Mouse (Mus musculus) hindbrain, embryonic 14.5 days (tissue): Measurements from ENCODE around the gene Ostf1. TPM values are rescaled to one million over a fixed set of nuclear protein-coding genes. Genes with fewer than 3 reads are reported as not detected.

Experiments used
- ATAC-seq: fragments of 200-750 bp; cut with Nextera tagmentation; 2 replicates; pipeline ENCODE4 v1.8.0; 2017; ENCODE audit warnings: moderate number of reproducible peaks, mild to moderate bottlenecking, moderate TSS enrichment, moderate library complexity; ENCODE audit not compliant: low FRiP score
- DNase-seq: peaks from one replicate; pipeline ENCODE4 v3.0.0-alpha.2; 2015; ENCODE audit warnings: low spot score
- H3K27ac ChIP-seq: fragments of 300-500 bp; sonication (generic); 2 replicates; pipeline ENCODE4 v1.5.1; 2014; ENCODE audit warnings: mild to moderate bottlenecking, moderate library complexity
- H3K27me3 ChIP-seq: fragments of 300-500 bp; sonication (generic); 2 replicates; pipeline ENCODE4 v1.6.1; 2014; ENCODE audit warnings: mild to moderate bottlenecking, low read length, mixed read lengths; ENCODE audit not compliant: control insufficient read depth, insufficient read depth
- H3K36me3 ChIP-seq: fragments of 300-500 bp; sonication (generic); replicated peaks from 2 replicates; pipeline ENCODE4 v1.6.1; 2014; ENCODE audit not compliant: control insufficient read depth, insufficient read depth
- H3K4me1 ChIP-seq: fragments of 300-500 bp; sonication (generic); replicated peaks from 2 replicates; pipeline ENCODE4 v1.6.1; 2014; ENCODE audit warnings: antibody characterized with exemption, low read length, mixed read lengths; ENCODE audit not compliant: control insufficient read depth, insufficient read depth
- H3K4me2 ChIP-seq: fragments of 300-500 bp; sonication (generic); replicated peaks from 2 replicates; pipeline ENCODE4 v1.6.1; 2014; ENCODE audit warnings: mild to moderate bottlenecking, moderate library complexity
- H3K4me3 ChIP-seq: fragments of 300-500 bp; sonication (generic); replicated peaks from 2 replicates; pipeline ENCODE4 v1.5.1; 2014; ENCODE audit warnings: mild to moderate bottlenecking, low read length
- H3K9ac ChIP-seq: fragments of 300-500 bp; sonication (generic); 2 replicates; pipeline ENCODE4 v1.6.1; 2014
- H3K9me3 ChIP-seq: fragments of 300-500 bp; sonication (generic); 2 replicates; pipeline ENCODE4 v1.6.1; 2016; ENCODE audit warnings: low read length; ENCODE audit not compliant: control insufficient read depth
- WGBS: fragments of 180-500 bp; shearing (Covaris S2); extraction: QIAGEN DNeasy Blood & Tissue Kit; methylation state at CpG from one replicate; pipeline ENCODE4 v1.1.7; 2014; 5-methylcytosine and 5-hydroxymethylcytosine counted together
- polyA plus RNA-seq: library from polyadenylated mRNA; unstranded; fragments of >200 nt; fragmentation: Nextera tagmentation; extraction: Ambion mirVana; gene quantifications from 2 replicates; pipeline ENCODE4 v1.2.1, GENCODE M21; 2014

Ostf1 gene
- polyA plus RNA-seq, 1 experiment from 2014 or later = 54.3 TPM

DNA sequence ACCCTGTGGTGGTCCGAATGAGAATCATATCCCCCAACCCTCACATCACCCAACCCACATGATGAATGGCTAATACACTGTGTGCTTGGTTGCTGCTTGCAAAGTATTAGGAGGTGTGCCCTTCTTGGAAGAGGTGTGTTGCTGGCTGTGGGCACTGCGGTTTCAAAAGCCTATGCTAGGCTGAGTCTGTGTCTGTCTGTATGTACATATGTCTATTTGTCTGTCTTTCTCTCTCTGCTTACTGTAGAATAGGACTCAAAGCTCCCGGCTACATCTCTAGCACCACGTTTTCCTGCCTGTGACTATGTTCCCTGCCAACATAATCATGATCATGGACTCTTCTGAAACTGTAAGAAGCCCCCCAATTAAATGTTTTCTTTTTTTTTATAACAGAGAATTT, 47.9 kb downstream of the Ostf1 start:
- no peaks in the 10 kb centered on the region for H3K9me3 ChIP-seq
- no peak overlapping the region for H3K9ac ChIP-seq
- H3K4me3 ChIP-seq = no peak overlapping the region
- ATAC-seq (no peak), DNase-seq (no peak)
- H3K27me3 ChIP-seq = no peaks in the 10 kb centered on the region
- H3K27ac ChIP-seq = no peak overlapping the region
- H3K4me2 ChIP-seq = no peak overlapping the region
- 97% methylated on average over 4 of the region's 4 CpGs for WGBS
- peaks cover 2% of the 10 kb centered on the region for H3K4me1 ChIP-seq
- H3K36me3 ChIP-seq = no peaks in the 10 kb centered on the region

DNA sequence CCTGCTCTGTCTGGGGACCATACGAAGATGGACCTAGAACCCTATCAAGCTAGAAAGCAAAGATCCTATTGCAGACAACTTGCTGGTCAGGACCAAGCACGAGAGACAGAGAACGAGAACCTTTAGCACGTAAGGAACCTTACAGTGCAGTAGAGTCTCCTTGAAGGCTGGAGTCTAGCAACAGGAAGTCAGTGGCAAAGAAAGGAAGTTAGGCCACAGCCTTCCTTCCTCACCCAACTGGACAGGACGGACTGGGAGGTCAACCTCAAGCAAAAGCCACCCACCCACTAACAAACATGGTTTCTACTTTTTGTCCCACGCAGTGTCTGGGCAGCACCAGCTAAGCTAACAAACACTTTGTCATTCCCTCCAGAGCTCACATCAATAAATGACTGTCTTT, 48.7 kb downstream of the Ostf1 start:
- H3K36me3 ChIP-seq = no peaks in the 10 kb centered on the region
- no peaks in the 10 kb centered on the region for H3K27me3 ChIP-seq
- no peak for DNase-seq
- 93% methylated on average over 6 of the region's 6 CpGs for WGBS
- peaks cover 7% of the 10 kb centered on the region for H3K4me1 ChIP-seq
- no peak overlapping the region for H3K27ac ChIP-seq
- H3K9ac ChIP-seq = no peak overlapping the region
- no peak overlapping the region for H3K4me2 ChIP-seq
- ATAC-seq = no peak
- no peak overlapping the region for H3K4me3 ChIP-seq
- H3K9me3 ChIP-seq = no peaks in the 10 kb centered on the region

DNA sequence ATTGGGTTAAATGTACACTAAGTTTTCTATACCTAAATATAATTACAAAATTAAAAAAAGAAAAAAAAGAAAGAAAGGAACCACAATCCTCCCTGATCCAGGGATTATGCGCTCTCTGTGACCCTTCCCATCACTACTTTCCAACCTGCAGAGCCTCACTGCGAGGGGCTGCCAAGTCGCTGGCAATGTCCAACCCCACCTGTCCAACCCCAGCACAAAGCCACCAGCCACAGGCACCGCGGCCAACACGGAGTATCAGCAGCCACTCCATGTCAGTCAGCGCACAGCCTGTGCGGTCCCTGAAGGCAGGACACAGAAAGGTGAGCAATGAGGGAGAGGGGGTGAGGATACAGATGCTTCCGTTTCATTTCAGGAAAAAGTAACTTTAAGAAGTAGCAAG, 49.4 kb downstream of the Ostf1 start:
- no peak for DNase-seq
- H3K9me3 ChIP-seq = no peaks in the 10 kb centered on the region
- peaks cover 7% of the 10 kb centered on the region for H3K4me1 ChIP-seq
- H3K36me3 ChIP-seq = no peaks in the 10 kb centered on the region
- no peaks in the 10 kb centered on the region for H3K27me3 ChIP-seq
- no peak overlapping the region for H3K4me2 ChIP-seq
- 95% methylated on average over 9 of the region's 9 CpGs for WGBS
- H3K4me3 ChIP-seq = no peak overlapping the region
- no peak overlapping the region for H3K9ac ChIP-seq
- H3K27ac ChIP-seq = no peak overlapping the region
- ATAC-seq = no peak

DNA sequence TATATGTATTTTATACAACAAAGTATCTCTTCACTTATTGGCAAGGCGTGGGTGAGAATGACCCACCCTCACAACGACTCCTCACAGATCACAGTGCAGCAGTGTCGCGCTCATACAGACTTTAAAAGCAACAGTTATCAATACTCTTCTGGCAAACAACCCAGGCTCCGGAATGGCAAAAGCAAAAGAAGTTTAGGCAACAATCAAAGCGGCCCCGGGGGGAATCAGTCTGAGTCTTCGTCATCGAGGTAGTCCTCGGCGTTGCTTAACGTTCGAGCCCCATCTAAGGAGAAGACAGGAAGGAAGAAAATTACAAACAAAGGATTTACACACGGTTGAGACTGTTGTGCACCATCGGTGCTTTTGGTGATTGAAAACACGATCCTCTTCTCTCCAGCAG, 50.6 kb downstream of the Ostf1 start:
- Histone ChIP-seq H3K27me3 (no peaks in the 10 kb centered on the region), H3K4me3 (no peak overlapping the region), H3K9me3 (no peaks in the 10 kb centered on the region), H3K36me3 (no peaks in the 10 kb centered on the region), H3K27ac (no peak overlapping the region), H3K9ac (no peak overlapping the region), H3K4me1 (peaks cover 7% of the 10 kb centered on the region), H3K4me2 (no peak overlapping the region)
- no peak for ATAC-seq
- WGBS = 92% methylated on average over 16 of the region's 16 CpGs
- DNase-seq = no peak

DNA sequence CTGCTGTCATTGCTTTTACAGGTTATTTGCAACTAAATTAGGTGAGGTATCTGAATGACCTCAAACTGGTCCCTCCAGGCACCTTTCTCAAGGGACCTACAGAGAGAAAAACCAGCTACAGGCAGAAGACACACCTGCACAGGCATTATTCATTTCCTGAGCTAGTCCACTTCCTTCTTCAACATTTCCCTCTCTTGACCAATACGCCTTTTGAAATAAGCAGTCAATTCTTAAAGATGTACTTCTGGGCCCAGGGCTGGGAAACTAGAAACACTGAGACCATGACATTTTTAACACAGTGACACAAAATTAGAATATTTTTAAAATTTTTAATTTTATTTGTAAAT, 52.6 kb downstream of the Ostf1 start:
- Histone ChIP-seq H3K9me3 (no peaks in the 10 kb centered on the region), H3K4me3 (no peak overlapping the region), H3K4me2 (no peak overlapping the region), H3K27ac (no peak overlapping the region), H3K36me3 (no peaks in the 10 kb centered on the region), H3K9ac (no peak overlapping the region), H3K27me3 (no peaks in the 10 kb centered on the region), H3K4me1 (peaks cover 7% of the 10 kb centered on the region)
- no peak for DNase-seq
- WGBS = 100% methylated on average over 1 of the region's 1 CpGs
- no peak for ATAC-seq

DNA sequence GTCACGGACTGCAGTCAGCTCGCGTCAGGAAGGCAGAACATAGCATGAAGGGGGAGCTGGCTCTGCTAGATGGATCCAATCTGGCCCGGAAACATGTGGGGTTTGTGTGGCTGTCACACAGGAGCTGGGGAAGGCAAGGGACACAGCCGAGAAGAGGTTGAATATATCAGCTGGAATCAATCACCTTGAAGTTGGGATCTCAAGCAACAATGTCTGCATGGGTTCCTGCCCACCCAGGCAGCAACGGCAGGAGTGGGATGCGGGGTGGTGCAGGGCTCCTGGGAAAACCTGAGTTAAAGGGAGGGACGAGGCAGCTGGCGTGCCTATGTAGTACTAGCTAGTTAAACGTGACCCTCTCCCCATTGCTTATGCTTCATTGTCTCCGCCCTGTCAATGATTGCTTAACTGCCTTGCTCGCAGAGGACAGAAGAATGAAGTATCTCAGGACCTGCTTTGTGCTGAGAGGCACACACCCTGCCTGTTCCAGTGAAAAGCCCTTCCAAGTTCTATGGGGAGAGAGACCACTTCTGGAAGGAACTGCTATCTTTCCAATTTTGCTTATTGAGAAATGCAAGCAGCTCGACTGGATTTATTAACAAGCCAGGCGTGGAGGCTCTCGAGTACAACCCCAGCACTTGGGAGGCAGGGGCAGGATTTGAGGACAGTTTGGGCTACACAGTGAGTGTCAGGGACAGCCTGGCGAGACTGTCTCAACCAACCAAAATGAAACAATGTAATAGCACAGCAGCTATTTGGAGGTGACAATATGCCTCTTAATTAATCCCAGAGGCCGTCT, 53.2 kb downstream of the Ostf1 start:
- H3K4me2 ChIP-seq = 0 out of 2 replicates have a peak overlapping the region, but pooled peaks have one; percentile 8
- H3K27me3 ChIP-seq = no peaks in the 10 kb centered on the region
- peaks cover 7% of the 10 kb centered on the region for H3K4me1 ChIP-seq
- no peak overlapping the region for H3K4me3 ChIP-seq
- ATAC-seq = no peak; the same call in 1 of the 2 replicates
- no peak overlapping the region for H3K9ac ChIP-seq
- no peaks in the 10 kb centered on the region for H3K36me3 ChIP-seq
- 45% methylated on average over 17 of the region's 17 CpGs for WGBS
- no peak for DNase-seq
- no peak overlapping the region for H3K27ac ChIP-seq
- no peaks in the 10 kb centered on the region for H3K9me3 ChIP-seq

DNA sequence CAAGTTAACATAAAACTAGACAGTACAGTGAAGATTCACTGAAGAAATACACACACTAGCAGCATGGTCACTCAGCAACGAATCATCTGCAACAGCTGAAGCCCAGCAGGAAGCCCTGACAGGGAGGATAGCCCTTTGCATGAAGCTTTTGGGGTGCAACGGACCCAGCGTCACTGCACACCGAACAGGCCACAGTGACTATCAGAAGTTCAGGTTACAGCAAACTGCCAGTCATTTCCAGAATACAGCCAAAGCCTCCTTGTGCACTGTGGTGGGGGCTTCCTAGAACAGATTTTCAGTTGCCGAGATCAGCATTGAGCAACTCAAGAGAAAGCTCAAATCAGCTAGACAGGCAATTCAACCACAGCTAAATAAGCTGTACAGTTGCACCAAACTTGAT, 54.3 kb downstream of the Ostf1 start:
- Histone ChIP-seq H3K4me1 (peaks cover 7% of the 10 kb centered on the region), H3K9ac (no peak overlapping the region), H3K4me3 (no peak overlapping the region), H3K27ac (no peak overlapping the region), H3K36me3 (no peaks in the 10 kb centered on the region), H3K27me3 (no peaks in the 10 kb centered on the region), H3K9me3 (no peaks in the 10 kb centered on the region), H3K4me2 (no peak overlapping the region)
- no peak for ATAC-seq
- WGBS = 83% methylated on average over 5 of the region's 5 CpGs
- DNase-seq = no peak

DNA sequence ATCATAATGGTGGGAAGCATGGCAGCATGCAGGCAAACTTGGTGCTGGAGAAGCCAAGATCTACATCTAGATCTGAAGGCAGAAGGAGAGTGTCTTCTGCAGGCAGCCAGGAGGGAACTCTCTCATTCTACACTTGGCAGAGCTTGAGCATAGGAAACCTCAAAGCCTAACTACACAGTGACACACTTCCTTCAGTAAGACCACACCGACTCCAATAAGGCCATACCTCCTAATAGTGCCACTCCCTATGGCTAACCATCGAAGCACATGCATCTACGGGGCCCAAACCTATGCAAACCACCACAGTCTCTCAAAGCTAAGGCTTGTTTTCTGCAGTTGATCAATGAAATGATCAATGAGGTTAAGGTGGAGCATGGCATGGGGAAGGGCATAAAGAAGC, 55.7 kb downstream of the Ostf1 start:
- peaks cover 7% of the 10 kb centered on the region for H3K4me1 ChIP-seq
- no peaks in the 10 kb centered on the region for H3K9me3 ChIP-seq
- over 99% methylated on average over 3 of the region's 3 CpGs for whole genome bisulfite sequencing
- no peaks in the 10 kb centered on the region for H3K36me3 ChIP-seq
- no peaks in the 10 kb centered on the region for H3K27me3 ChIP-seq
- no peak overlapping the region for H3K4me3 ChIP-seq
- no peak overlapping the region for H3K9ac ChIP-seq
- no peak for ATAC-seq
- DNase-seq = no peak
- no peak overlapping the region for H3K27ac ChIP-seq
- H3K4me2 ChIP-seq = no peak overlapping the region

DNA sequence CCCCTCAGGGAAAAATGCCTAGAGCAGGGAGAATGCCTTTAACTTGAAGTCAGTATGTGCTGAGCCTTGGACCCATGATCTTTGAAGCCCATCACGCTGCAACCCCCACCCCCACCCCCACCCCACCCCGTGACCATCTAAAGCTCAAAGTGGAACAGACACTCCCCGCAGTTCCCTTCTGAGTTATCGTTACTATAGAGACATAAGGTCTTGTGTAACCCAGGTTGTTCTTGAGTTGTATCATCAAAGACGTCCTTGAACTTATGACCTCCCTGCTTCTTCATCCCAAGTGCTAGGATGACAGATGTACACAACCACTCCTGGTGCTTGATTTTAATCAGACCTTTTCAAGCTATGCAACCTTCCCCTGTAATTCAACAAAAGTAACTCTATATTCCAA, 57.7 kb downstream of the Ostf1 start:
- WGBS = 91% methylated on average over 5 of the region's 5 CpGs
- no peaks in the 10 kb centered on the region for H3K27me3 ChIP-seq

DNA sequence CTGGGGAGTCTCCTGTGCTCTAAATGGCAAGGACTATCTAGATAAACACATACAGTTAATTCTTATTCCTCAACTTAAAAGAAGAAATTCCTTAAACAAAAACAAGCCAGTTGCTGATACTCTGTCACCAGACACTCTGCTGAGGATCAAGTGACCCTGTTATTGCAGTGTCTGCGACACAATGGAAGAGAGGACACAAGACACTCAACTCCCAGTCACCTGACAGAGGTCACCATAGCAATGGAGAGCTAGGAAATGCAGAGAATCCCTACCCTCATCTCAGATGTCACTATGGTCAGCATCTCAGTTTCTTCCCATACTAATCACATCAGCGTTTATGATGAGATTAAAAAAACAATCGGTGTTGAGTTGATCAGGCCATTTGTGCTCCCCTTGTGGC, 58.2 kb downstream of the Ostf1 start:
- Histone ChIP-seq H3K36me3 (no peaks in the 10 kb centered on the region), H3K27me3 (no peaks in the 10 kb centered on the region), H3K4me2 (no peak overlapping the region), H3K27ac (no peak overlapping the region), H3K9me3 (no peaks in the 10 kb centered on the region), H3K9ac (no peak overlapping the region), H3K4me1 (peaks cover 2% of the 10 kb centered on the region), H3K4me3 (no peak overlapping the region)
- WGBS = 85% methylated on average over 3 of the region's 3 CpGs
- ATAC-seq (no peak), DNase-seq (no peak)

More for the DNA sequence above, 57.7 kb downstream of the Ostf1 start:
- Histone ChIP-seq H3K4me2 (no peak overlapping the region), H3K27ac (no peak overlapping the region), H3K9me3 (no peaks in the 10 kb centered on the region), H3K4me3 (no peak overlapping the region), H3K4me1 (peaks cover 7% of the 10 kb centered on the region), H3K9ac (no peak overlapping the region), H3K36me3 (no peaks in the 10 kb centered on the region)
- no peak for DNase-seq
- no peak for ATAC-seq
